ENCODE assay signal across 34 mouse cellular contexts in the genomic region with DNA sequence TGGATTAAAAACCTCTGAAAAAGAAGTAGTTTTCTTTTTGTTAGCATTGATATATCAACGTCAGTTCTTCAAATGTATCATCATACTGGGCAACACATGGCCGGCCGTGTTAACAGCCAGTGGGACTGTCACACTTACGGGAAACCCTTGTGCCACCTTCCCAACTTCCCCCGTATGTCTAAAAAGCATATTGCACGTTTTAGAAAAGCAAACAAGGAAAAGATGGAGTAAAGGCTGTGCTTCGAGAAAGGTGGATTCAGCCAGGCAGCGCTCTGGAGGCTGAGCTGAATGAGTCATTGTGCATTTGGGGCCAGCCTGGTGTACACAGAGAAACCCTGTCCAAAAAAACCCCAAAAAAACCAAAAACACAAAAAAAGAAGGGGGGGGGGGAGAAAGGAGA.
"Had no signal": no experiment of that assay in that cellular context is flagged by ENCODE, and none has a peak within 500 bp of the region (broad histone marks: within the 10 kb centered on the region; RNA-seq: fewer than 3 reads in every experiment).

No protein-coding gene starts in this region.

- H3K27me3 ChIP-seq: heart, embryonic 12.5 days; heart, embryonic 13.5 days; hindbrain, embryonic 13.5 days; hindbrain, embryonic 15.5 days; intestine, embryonic 15.5 days; kidney, embryonic 15.5 days had no signal

- H3K4me3 ChIP-seq: heart, embryonic 12.5 days; heart, embryonic 13.5 days; heart, embryonic 15.5 days; hindbrain, embryonic 10.5 days; hindbrain, embryonic 12.5 days; hindbrain, embryonic 13.5 days; hindbrain, embryonic 15.5 days; intestine, embryonic 15.5 days; kidney, embryonic 15.5 days; layer of hippocampus, adult 2 months; left cerebral cortex, adult 2 months had no signal

- H3K9ac ChIP-seq: heart, embryonic 12.5 days; heart, embryonic 13.5 days; heart, embryonic 15.5 days; hindbrain, embryonic 12.5 days; hindbrain, embryonic 13.5 days; hindbrain, embryonic 14.5 days; hindbrain, embryonic 15.5 days; intestine, embryonic 15.5 days; kidney, embryonic 15.5 days had no signal

- H3K4me2 ChIP-seq: heart, embryonic 11.5 days; heart, embryonic 12.5 days; heart, embryonic 13.5 days; heart, embryonic 15.5 days; hindbrain, embryonic 12.5 days; hindbrain, embryonic 13.5 days; hindbrain, embryonic 14.5 days; hindbrain, embryonic 15.5 days; intestine, embryonic 15.5 days; kidney, embryonic 15.5 days had no signal

- DNase-seq: heart, postnatal 10 days; heart, postnatal 14 days; heart, postnatal 36 days; kidney, adult 11 months; kidney, adult 18-20 months; kidney, adult 2 months; kidney, adult 8-10 months; kidney, adult 9 months; kidney, postnatal 10 days; kidney, postnatal 14 days; kidney, postnatal 25 days; kidney, postnatal 36 days; kidney, postnatal 4 days; layer of hippocampus, adult 9-11 months; layer of hippocampus, postnatal 36 days had no signal

- H3K27ac ChIP-seq: heart, embryonic 13.5 days; heart, embryonic 15.5 days; hindbrain, embryonic 10.5 days; hindbrain, embryonic 12.5 days; hindbrain, embryonic 13.5 days; hindbrain, embryonic 14.5 days; hindbrain, embryonic 15.5 days; hindbrain, postnatal 0 days; intestine, embryonic 15.5 days; kidney, embryonic 15.5 days; kidney, postnatal 0 days; layer of hippocampus, adult 2 months; left cerebral cortex, adult 2 months had no signal

- ATAC-seq: hindbrain, embryonic 16.5 days; hindbrain, postnatal 0 days; inflammation-experienced regulatory T-cells, adult 6 months; intestine, embryonic 15.5 days; intestine, embryonic 16.5 days; intestine, postnatal 0 days had no signal

- H3K36me3 ChIP-seq: heart, embryonic 12.5 days; heart, embryonic 13.5 days; heart, embryonic 15.5 days; hindbrain, embryonic 10.5 days; hindbrain, embryonic 12.5 days; hindbrain, embryonic 13.5 days; hindbrain, embryonic 15.5 days; intestine, embryonic 15.5 days; kidney, embryonic 15.5 days had no signal

- H3K9me3 ChIP-seq: heart, embryonic 12.5 days; heart, embryonic 13.5 days; heart, embryonic 15.5 days; hindbrain, embryonic 10.5 days; hindbrain, embryonic 12.5 days; hindbrain, embryonic 13.5 days; hindbrain, embryonic 15.5 days; intestine, embryonic 15.5 days; kidney, embryonic 15.5 days had no signal

- H3K4me1 ChIP-seq: hindbrain, embryonic 12.5 days; hindbrain, embryonic 15.5 days; intestine, embryonic 15.5 days; kidney, embryonic 15.5 days had no signal
